Mouse (Mus musculus) inflammation-experienced regulatory T-cells, adult 6 months (primary cell): Measurements from ENCODE around the gene Spdye4b. TPM values are rescaled to one million over a fixed set of nuclear protein-coding genes. Genes with fewer than 3 reads are reported as not detected.

ENCODE experiments used
- ATAC-seq: one replicate; pipeline ENCODE4 v1.8.0; 2017
- polyA plus RNA-seq, 3 experiments: library from polyadenylated mRNA; unstranded; fragments of 100-300 nt; shearing (Covaris generic); gene quantifications; one replicate each; pipeline ENCODE4 v1.2.1; 2017

The Spdye4b gene
- polyA plus RNA-seq, 3 experiments from 2014 or later = not detected

DNA sequence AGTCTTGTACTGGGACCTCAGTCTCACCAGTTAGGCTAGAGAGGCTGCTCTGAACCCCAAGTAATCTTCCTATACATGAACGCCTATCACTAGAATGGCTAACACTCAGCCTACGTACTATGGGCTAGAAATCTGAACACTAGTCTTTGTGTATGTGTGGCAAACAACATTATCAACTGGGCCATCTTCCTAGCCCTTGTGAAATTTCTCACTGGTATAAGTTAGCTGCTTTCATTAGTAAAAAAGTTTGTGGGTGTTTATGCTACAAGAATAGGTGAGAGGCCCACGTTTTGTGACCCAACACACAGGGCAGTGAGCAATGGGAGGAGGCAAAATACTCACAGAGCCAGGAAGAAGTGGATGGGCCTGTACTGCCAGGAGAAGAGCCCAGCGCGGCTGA, 40.2 kb downstream of the Spdye4b start:
- no peak for ATAC-seq

GRCm38 (mm10) chr5:143222287-143222686, 41.5 kb downstream of the Spdye4b start:
- no peak for ATAC-seq

DNA sequence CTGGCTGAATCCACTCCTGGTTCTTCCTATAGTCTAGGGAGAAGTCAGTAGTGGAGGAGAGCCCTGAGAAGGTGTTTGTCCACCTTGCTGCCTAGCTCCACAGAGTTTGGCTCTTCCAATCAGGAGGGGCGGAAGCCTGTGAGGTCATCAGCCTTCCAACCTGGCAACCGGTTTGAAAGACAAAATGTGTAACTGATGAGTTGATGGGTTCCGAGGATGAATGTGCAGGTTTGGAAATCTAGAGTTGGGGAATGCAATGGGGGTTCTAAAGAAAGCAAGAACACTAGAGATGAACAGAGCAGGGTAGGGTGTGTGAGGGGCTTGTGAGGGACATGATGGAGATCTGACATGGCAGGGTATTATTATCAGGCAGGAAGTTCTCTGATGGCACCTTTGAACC, 46.0 kb downstream of the Spdye4b start, which contains the start of gene Spdye4a:
Gene Spdye4a, minus strand, starts transcription at position 101 of the 400 bp plus-strand sequence.
- no peak for ATAC-seq

GRCm38 (mm10) chr5:143235028-143235693, 54.3 kb downstream of the Spdye4b start, which contains the start of gene Zfp12:
Zfp12 (plus strand) TSS chr5:143235163.
- peak; percentile 97 for ATAC-seq

GRCm38 (mm10) chr5:143236036-143236435, 55.2 kb downstream of the Spdye4b start:
- no peak for ATAC-seq

DNA sequence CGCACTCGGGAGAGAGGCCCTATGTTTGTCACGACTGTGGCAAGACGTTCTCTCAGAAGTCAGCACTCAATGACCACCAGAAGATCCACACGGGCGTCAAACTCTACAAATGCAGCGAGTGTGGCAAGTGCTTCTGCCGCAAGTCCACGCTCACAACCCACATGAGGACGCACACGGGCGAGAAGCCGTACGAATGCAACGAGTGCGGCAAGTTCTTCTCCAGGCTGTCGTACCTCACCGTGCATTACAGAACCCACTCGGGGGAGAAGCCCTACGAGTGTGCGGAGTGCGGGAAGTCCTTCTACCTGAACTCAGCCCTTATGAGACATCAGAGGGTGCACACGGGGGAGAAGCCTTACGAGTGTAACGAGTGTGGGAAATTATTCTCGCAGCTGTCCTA, 64.1 kb downstream of the Spdye4b start:
- no peak for ATAC-seq

DNA sequence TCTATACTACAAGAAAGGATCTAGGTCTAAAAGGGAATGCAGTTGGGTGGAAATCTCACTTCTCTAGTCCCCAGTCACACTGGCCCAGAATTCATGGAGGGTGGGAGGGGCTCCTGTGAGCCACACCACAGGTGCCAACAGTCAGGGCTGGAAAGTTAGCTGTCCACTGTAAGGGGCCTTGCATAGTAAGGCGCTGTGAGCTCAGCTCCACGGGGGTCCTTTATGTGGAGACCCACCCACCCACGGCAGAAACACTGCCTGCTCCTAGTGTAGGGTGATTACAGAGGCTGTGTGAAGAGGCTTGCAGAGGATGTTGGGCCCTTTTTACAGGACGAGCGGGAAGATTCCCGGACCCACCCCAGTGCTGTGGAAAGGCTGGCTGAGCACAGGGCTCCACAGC, 71.2 kb downstream of the Spdye4b start:
- no peak for ATAC-seq

DNA sequence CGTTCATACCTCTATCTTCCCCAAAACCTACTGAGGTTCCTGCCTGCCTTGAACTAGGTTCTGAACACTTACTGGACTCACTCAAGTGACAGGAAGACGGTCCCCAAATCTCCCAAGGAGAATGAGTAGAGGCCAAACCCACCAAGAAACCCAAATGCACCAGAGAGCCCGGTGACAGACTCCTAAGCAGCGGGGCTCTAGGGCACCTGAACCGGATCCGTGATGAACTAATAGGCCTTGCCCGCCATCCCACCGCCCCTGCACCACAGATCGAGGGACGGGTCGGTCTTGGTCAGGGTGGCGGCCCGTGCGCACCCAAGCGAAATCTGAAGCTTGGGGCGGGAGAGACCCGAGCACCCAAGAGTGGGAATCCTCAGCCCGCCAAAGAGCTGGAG, 72.0 kb downstream of the Spdye4b start:
- ATAC-seq = no peak

GRCm38 (mm10) chr5:143253186-143253880, 72.5 kb downstream of the Spdye4b start:
- ATAC-seq = no peak

GRCm38 (mm10) chr5:143253881-143254486, 73.2 kb downstream of the Spdye4b start:
- ATAC-seq = no peak

Other genes with a start within 250 kb of the Spdye4b start
- 1 to 10 TPM in 1 of 3 experiments, not detected in 2; 1.2 TPM for gene Fscn1, start 220.7 kb upstream of the Spdye4b start, polyA plus RNA-seq
- 10 to 100 TPM; 31.4 to 41.7 (median 32.2) TPM for gene Rnf216, start 68.0 kb upstream of the Spdye4b start, polyA plus RNA-seq
- under 1 TPM in 1 of 3 experiments, not detected in 2; 0.12 TPM for gene Olfr718-ps1, start 33.4 kb upstream of the Spdye4b start, polyA plus RNA-seq
- gene Rbak, start 242 bp upstream of the Spdye4b start, polyA plus RNA-seq = 10 to 100 TPM in 1 of 3 experiments, 1 to 10 TPM in 2; 7.2 to 11.8 (median 7.7) TPM
- gene Spdye4a, start 45.9 kb downstream of the Spdye4b start, polyA plus RNA-seq = not detected
- gene Zfp12, start 54.1 kb downstream of the Spdye4b start, polyA plus RNA-seq = 1 to 10 TPM; 3.9 to 5.7 (median 4.6) TPM
- under 1 TPM; 0.16 to 0.40 (median 0.34) TPM for gene Zfp316, start 89.0 kb downstream of the Spdye4b start, polyA plus RNA-seq
- not detected for gene Zfp853, start 112.6 kb downstream of the Spdye4b start, polyA plus RNA-seq
- 1 to 10 TPM; 5.4 to 6.2 (median 5.6) TPM for gene E130309D02Rik, start 134.3 kb downstream of the Spdye4b start, polyA plus RNA-seq
- gene Zdhhc4, start 148.2 kb downstream of the Spdye4b start, polyA plus RNA-seq = 10 to 100 TPM; 52.1 to 67.4 (median 67.2) TPM
- not detected for gene Grid2ip, start 176.3 kb downstream of the Spdye4b start, polyA plus RNA-seq
- gene Kdelr2, start 222.8 kb downstream of the Spdye4b start, polyA plus RNA-seq = 100 to 1,000 TPM in 1 of 3 experiments, 10 to 100 TPM in 2; 76.8 to 100 (median 78.4) TPM